Mouse (Mus musculus) brown adipose tissue, adult 24 weeks (tissue): Measurements from ENCODE around the gene Trim80. TPM values are rescaled to one million over a fixed set of nuclear protein-coding genes. Genes with fewer than 3 reads are reported as not detected.

Experiments used
- H3K27ac ChIP-seq: fragments of 200-500 bp; replicated peaks from 2 replicates; pipeline ENCODE4 v1.5.1; 2012; ENCODE audit warnings: low read depth, mild to moderate bottlenecking, low read length
- H3K4me1 ChIP-seq: fragments of 200-500 bp; 2 replicates; pipeline ENCODE4 v1.6.1; 2012; ENCODE audit warnings: low read length, mixed read lengths; ENCODE audit not compliant: control insufficient read depth, insufficient read depth, insufficient read length
- H3K4me3 ChIP-seq: fragments of 200-500 bp; 2 replicates; pipeline ENCODE4 v1.5.1; 2012; ENCODE audit warnings: low read depth, mild to moderate bottlenecking, low read length, moderate library complexity; ENCODE audit not compliant: insufficient read depth
- polyA plus RNA-seq: library from polyadenylated mRNA; stranded (reverse); fragments of >200 nt; gene quantifications from 2 replicates; pipeline ENCODE4 v1.2.4, GENCODE M21; 2012; ENCODE audit not compliant: missing spikeins, insufficient read depth, insufficient read length

Gene Trim80
- 0.87 and 2.3 TPM in 2 replicates for polyA plus RNA-seq

DNA sequence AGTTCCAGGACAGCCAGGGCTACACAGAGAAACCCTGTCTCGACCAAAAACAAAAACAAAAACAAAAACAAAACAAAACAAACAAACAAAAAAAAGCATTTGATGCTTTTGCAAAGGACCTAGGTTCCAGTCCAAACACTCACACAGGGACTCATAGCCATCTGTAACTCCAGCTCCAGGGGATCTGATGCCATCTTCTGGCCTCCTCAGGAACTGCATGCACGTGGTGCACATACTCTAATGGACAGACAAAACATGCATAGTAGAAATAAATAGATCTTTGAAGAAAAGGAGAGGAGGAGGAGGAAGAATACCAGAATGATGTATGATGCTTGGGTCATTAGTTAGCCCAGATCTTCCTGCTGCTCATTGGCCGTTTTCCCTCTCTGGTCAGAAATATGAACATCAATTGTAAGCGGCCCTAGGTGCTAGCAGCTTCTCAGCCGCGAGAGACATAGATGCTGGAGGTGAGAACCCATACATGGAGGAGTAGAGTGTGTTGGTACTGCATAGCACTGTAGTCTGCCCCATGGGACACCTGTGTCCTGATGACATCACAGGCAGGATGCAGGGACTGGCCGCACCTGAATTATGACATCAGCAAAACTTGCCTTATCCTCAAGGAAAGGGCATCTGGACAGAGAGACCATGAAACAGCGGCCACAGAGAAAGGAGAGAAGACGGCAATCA is at the start of gene Trim80:
TSS of gene Trim80 (plus strand) at position 640 of the 690 bp plus-strand sequence.
- Histone ChIP-seq H3K27ac (no peak within 1 kb of the TSS), H3K4me3 (no peak within 1 kb of the TSS), H3K4me1 (no peaks in the 10 kb centered on the region)

DNA sequence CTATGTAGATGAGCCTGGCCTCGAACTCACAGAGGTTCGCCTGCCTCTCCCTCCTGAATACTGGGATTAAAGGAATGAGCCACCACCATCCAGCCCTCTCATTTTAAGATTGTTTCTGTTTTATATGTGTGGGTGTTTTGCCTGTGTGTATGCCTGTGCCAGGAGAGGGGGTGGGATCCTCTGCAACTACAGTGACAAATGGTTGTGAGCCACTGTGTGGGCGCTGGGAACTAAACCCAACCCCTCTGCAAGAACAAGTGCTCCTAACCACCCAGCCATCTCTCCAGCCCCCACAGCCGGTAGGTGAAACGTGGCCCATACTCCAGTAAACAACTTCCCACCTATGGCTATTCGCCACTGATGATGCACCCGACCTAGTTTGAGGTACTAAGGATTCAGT is 49.0 kb upstream of the Trim80 start:
- H3K4me3 ChIP-seq, result no peak overlapping the region
- no peak overlapping the region for H3K27ac ChIP-seq
- H3K4me1 ChIP-seq, result no peaks in the 10 kb centered on the region

DNA sequence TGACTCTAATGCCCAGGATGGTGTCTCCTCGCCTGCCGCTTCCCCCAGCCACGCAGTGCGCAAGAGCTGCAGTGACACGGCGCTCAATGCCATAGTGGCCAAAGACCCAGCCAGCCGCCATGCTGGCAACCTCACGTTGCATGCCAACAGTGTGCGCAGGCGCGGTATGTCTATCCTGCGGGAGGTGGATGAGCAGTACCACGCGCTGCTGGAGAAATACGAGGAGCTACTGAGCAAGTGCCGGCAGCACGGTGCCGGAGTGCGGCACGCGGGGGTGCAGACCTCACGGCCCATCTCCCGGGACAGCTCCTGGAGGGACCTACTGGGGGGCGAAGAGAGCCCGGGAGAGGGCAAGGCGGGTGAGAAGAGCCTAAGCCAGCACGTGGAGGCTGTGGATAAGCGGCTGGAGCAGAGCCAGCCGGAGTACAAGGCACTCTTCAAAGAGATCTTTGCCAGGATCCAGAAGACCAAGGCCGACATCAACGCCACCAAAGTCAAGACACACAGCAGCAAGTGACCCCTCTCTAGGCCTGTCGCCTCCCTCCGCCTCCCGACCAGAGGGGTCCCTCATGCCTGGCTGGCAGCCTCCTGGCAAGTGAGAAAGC is 46.5 kb upstream of the Trim80 start:
- Histone ChIP-seq H3K4me3 (no peak overlapping the region), H3K27ac (no peak overlapping the region), H3K4me1 (peaks cover 2% of the 10 kb centered on the region; the same call in 1 of the 2 replicates)

DNA sequence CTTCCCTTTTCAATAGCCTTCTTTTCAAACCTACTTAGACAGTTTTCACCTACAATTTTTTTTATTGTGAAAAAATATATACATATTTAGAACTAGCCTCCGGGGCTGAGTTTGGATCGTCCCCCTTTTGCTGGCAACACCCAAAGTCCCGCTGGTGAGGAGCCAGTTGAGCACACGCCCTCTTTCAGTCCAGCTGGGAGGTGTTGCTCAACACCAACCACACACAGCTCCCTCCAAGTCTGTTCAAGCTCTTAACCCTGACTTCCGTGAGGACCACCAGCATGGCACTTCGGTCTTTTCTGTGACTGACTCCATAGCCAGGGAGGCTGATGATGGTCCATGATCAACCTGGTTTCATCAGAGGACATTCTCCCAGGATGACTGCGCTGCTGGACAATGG is 42.3 kb upstream of the Trim80 start:
- Histone ChIP-seq H3K4me3 (no peak overlapping the region), H3K27ac (no peak overlapping the region), H3K4me1 (peaks cover 2% of the 10 kb centered on the region; the same call in 1 of the 2 replicates)

DNA sequence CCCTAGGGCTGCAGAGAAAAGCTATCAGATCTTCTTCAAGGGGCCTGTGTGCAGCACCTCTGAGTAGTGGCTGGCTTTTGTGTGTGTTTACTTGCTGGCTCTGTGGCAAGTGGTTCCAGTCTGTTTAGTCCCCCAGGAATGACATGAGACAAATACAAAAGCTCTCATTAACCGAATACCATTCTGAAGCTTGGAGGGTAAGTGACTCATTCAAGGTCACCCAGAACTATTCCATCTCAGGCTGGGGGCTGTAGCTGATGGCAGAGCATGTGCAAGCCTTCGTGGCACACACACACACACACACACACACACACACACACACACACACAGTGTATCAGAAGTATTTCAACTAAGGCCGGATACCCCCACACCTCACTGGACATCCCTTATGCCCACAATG is 40.2 kb upstream of the Trim80 start:
- H3K4me1 ChIP-seq, result peaks cover 2% of the 10 kb centered on the region; the same call in 1 of the 2 replicates
- H3K27ac ChIP-seq, result no peak overlapping the region
- H3K4me3 ChIP-seq, result no peak overlapping the region

DNA sequence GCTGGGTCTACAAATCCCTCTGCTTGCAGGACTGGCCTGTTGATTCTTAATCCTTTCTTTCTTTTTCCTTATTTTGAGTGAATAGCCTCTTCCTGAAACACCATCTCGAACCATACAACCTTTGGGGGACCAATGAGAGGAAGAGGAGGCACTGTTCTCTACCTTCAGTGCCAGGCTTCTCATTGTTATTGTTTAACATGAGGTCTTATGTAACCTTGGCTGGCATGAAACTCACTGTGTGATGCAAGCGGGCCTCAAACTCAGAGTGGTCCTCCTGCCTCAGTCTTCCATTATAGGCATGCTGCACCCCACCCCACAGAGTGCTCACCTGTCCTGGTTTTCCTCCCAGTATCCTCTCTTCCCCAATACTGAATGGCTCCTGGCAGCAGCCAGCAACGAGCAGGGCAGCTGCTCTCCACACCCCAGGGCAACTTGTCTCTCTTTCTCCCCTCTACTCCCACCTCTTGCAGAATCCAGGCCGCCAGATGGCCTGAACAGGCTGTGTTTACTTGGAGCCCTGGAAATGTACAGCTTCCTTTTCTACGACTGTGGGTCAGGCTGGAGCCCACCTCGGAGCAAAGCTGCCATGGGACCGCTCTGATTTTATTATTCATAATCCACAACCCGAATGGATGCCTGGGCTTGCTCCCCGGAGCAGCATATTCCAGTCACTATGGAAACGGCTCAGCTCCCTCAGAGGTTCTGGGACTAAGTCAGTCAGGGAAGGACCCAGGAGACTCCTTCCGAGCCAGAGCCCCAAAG is 39.5 kb upstream of the Trim80 start:
- Histone ChIP-seq H3K4me3 (no peak overlapping the region), H3K4me1 (peaks cover 2% of the 10 kb centered on the region; the same call in 1 of the 2 replicates), H3K27ac (no peak overlapping the region)

DNA sequence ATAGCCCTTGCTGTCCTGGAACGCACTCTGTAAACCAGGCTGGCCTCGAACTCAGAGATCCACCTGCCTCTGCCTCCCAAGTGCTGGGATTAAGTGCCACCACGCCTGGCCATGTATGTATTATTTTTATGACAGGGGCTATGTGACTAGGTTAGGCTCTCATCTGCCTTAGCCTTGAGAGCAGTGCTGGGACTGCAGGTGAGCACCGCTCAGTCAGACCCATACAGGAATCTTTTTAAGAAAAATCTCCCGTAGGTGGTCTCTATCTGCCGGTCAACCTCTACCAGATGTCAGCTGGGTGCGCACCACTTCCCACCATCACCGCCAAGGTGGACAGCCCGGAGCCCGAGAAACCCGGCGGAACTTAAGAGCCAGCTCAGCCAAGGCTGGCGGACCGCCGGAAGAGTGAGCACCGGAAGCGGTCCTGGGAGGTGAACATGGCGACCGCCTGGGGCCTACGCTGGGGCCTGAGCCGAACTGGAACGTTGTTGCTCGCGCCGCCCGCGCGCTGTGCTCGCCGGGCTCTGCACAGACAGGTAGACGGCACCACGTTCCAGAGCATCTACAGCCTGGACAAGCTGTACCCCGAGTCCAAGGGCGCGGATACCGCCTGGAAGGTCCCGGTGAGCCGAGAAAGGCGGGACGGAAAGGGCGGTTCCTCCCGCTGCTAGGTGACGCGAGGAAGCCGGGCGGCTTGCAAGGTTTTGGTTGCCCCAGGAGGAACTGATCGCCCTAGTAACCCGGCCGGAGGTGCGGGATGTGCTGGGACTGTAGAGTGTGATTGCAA is 36.8 kb upstream of the Trim80 start, which contains the start of gene Mrpl58:
TSS of gene Mrpl58 (plus strand) at position 415 of the 787 bp plus-strand sequence.
- Histone ChIP-seq H3K4me1 (no peaks in the 10 kb centered on the region), H3K27ac (peak within 1 kb of the TSS; percentile 96), H3K4me3 (peak within 1 kb of the TSS; percentile 77)

DNA sequence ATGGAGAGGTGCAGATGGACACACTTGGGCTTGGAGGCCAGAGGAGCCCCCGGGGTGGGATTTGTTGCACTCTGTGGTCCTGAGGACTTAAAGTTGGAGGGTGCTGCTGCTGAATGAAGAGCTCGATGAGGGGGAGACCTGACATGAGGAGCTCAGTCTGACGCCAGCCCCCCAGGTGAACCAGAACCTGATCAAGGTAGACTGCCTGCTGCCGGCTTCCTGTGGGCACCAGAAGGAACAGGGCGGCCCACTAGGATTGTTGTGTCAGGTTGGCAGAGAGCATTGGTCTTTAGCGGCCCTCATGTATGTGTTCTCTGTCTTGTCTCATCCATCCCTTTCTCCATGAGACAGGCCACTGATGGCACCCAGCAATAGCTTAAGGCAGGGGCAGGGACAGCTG is 34.6 kb upstream of the Trim80 start:
- Histone ChIP-seq H3K27ac (no peak overlapping the region), H3K4me3 (no peak overlapping the region)

DNA sequence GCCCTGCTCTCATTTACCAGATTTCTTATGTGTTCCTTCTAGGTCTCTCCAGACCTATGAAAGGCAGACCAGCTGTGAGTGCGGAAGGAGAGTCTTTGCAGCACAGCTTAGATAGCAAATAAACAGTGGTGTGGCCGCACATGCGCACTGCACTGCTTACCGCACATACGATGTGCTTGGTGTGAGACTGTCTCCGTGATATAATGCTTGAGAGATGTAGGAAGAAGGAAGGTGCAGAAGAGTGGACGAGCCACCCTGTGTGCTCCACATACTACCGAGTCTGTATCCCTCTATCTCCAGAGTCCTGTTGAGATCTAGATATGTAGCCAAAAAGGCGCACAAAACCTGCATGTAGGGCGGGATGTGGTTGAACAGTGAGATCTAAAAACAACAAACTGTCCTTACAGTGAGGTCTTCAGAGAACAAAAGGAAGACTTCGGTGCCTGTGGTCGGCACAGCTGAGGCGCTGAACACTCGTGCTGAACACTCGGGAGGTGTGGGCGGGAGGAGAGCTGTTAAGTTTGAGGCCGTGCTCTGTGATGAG is 33.4 kb upstream of the Trim80 start:
- Histone ChIP-seq H3K4me3 (no peak overlapping the region), H3K4me1 (no peaks in the 10 kb centered on the region), H3K27ac (no peak overlapping the region)

More for the DNA sequence above, 34.6 kb upstream of the Trim80 start:
- H3K4me1 ChIP-seq, result no peaks in the 10 kb centered on the region

DNA sequence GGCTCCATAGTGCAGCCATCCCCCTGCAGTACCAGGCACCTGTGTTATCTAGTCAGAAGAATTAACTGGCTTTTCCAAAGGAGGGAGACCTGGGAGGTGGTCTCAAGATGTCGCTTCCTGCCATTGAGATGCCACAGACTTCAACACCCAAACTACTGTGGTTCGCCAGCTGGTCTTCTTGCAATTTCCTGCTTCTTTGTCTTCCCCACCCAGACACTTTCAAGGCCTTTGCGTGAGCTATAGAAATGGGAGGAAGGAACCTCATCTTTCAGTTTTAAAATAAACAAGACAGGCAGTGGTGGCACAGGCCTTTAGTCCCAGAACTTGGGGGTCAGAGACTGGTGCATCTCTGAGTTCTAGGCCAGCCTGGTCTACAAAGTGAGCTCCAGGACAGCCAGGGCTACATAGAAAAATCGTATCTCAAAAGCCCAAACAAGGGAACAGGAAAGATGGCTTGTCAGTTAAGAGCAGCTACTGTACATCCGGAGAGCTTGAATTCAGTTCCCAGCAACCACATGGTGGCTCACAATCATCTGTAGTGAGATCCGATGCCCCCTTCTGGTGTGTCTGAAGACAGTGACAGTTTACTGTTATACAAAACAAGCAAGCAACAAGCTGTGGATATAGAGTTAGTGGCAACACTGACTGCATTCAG is 32.0 kb upstream of the Trim80 start:
- Histone ChIP-seq H3K4me3 (no peak overlapping the region), H3K27ac (no peak overlapping the region), H3K4me1 (no peaks in the 10 kb centered on the region)

DNA sequence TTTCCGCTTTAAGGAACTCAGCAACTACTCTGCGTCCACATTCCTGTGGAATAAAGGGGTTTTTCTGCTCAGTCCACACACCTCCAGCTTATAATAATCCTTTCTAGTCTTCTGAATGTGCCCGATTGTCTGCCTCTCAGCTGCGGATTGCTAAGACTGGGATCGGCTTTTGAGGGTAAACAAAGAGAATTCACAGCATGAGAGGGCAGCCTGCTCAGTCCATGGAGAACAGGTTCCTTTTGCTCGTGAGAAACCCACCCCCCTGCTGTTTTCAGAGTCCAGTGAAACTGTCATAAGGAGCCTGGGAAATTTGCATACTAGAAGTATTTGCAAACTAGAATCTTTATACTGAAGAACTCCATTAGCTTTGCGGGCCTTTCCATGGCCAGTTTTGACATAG is 30.8 kb upstream of the Trim80 start:
- H3K27ac ChIP-seq, result no peak overlapping the region
- no peaks in the 10 kb centered on the region for H3K4me1 ChIP-seq
- no peak overlapping the region for H3K4me3 ChIP-seq

DNA sequence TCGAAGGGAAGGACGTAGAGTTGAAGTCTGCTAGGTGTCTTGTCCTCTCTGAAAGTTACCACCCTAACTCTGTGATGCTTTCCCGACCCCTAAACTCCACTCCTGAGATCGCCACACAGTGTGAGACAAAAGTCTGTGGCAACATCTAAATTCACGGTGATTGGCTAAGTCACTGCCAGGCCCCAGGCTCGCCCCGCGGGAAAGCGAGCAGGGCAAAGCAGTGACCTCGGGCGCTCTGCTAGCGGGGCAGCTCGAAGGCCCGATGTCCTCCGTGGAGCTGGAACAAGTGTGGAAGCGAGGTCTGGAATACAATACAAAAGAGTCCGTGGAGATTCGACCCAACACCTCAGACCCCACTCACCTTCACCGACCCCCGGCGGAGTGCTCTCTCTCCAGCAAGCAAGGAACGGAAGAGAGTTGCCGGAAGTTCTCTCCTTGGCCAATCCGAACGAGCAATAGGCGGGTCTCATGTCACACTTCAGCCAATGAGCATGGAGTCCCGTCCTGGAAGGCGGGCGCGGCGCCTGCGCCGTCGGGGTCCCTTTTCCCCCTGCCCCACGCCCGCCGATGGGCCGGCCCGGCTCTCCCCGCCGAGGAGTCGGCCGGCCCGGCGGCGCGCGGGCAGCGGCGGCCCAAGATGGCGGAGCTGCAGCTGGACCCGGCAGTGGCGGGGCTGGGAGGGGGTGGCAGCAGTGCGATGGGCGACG is 20.7 kb upstream of the Trim80 start, which contains the start of the genes Atp5h and Kctd2:
TSS of gene Atp5h (minus strand) at position 432 of the 707 bp plus-strand sequence.
TSS of gene Kctd2 (plus strand) at position 598 of the 707 bp plus-strand sequence.
- Histone ChIP-seq H3K4me3 (peak within 1 kb of the TSS; percentile 88), H3K27ac (peak within 1 kb of the TSS; percentile 92), H3K4me1 (peaks cover 3% of the 10 kb centered on the region; the same call in 1 of the 2 replicates)

DNA sequence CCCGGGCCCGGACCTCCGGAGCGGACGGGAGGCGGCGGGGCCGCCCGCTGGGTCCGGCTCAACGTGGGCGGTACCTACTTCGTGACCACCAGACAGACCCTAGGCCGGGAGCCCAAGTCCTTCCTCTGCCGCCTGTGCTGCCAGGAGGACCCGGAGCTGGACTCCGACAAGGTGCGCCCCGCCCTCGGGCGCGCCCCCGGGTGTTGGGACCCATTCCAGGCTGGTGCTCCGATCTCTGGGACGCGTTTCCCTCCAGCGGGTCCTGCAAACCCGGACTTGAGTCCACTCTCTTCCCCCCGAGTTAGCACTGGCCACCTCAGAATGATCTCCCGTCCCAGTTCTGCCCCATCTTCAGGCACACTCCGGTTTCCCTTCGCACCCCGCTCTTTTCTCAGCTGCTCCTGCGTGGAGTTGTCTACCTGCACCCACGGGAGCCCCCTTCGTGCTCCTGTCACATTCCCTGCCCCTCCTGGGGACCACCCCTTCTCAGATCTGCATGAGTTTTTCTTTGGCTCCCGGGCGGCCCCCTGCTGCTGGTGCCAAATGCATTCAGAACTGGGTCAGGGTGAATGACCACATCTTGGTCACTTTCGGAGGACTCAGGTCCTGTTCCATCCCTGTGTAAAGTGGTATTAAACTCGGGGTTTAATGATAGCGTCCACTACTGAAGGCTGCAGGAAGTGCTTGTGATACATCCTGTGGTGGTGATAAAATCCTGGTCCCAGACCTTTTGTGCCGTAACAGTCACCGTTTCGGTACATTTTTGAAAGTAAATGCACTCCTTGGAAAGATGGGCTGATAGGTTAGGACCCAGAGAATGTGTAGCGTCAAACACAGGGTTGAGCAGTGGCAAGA is 19.8 kb upstream of the Trim80 start:
- H3K27ac ChIP-seq, result peak overlapping the region; percentile 60
- H3K4me1 ChIP-seq, result peaks cover 3% of the 10 kb centered on the region; the same call in 1 of the 2 replicates
- H3K4me3 ChIP-seq, result peak overlapping the region; percentile 88
